Mouse (Mus musculus): ENCODE results near the gene Cntnap1. TPM values are rescaled to one million over a fixed set of nuclear protein-coding genes. Genes with fewer than 3 reads are reported as not detected.

Cntnap1 gene
- total RNA-seq, 2 experiments from 2014 or later: 6.4 to 7.3 TPM

Small RNA genes within 50 kb of the gene (microRNA-seq; reads per million reads assigned to microRNA genes)
- gene Gm27626 (ENCODE audit: borderline number of aligned reads in 2 of 2): 0 reads per million in 2 experiments

Other genes with a start within 250 kb of the Cntnap1 start
- 100 to 1,000 TPM in 1 of 2 experiments, 10 to 100 TPM in 1; 87.0 to 102 TPM for gene Stat3, start 231.0 kb upstream of the Cntnap1 start, total RNA-seq (2021)
- 100 to 1,000 TPM; 296 to 352 TPM for gene Cavin1, start 199.6 kb upstream of the Cntnap1 start, total RNA-seq (2021)
- gene Atp6v0a1, start 161.1 kb upstream of the Cntnap1 start, total RNA-seq (2021): 100 to 1,000 TPM; 120 to 176 TPM
- gene Naglu, start 100.5 kb upstream of the Cntnap1 start, total RNA-seq (2021): 10 to 100 TPM; 25.8 to 39.0 TPM
- 1 to 10 TPM; 1.2 to 2.0 TPM for gene Hsd17b1, start 92.1 kb upstream of the Cntnap1 start, total RNA-seq (2021)
- gene Coasy, start 88.0 kb upstream of the Cntnap1 start, total RNA-seq (2021): 10 to 100 TPM; 84.4 to 94.1 TPM
- gene Mlx, start 83.2 kb upstream of the Cntnap1 start, total RNA-seq (2021): 10 to 100 TPM; 46.5 to 61.8 TPM
- gene Psmc3ip, start 75.1 kb upstream of the Cntnap1 start, total RNA-seq (2021): 1 to 10 TPM; 2.8 to 3.8 TPM
- 10 to 100 TPM; 50.3 to 57.4 TPM for gene Retreg3, start 50.6 kb upstream of the Cntnap1 start, total RNA-seq (2021)
- gene Tubg1, start 50.6 kb upstream of the Cntnap1 start, total RNA-seq (2021): 10 to 100 TPM; 32.9 to 37.0 TPM
- gene Tubg2, start 14.6 kb upstream of the Cntnap1 start, total RNA-seq (2021): 1 to 10 TPM; 5.9 to 6.4 TPM
- gene Plekhh3, start 828 bp downstream of the Cntnap1 start, total RNA-seq (2021): 10 to 100 TPM; 24.3 to 25.6 TPM
- gene Ccr10, start 4.9 kb downstream of the Cntnap1 start, total RNA-seq (2021): under 1 TPM in 1 of 2 experiments, not detected in 1; 0.51 TPM
- 10 to 100 TPM; 29.5 to 35.6 TPM for gene Ezh1, start 55.9 kb downstream of the Cntnap1 start, total RNA-seq (2021)
- 10 to 100 TPM; 38.3 to 41.4 TPM for gene Ramp2, start 75.5 kb downstream of the Cntnap1 start, total RNA-seq (2021)
- gene Vps25, start 83.2 kb downstream of the Cntnap1 start, total RNA-seq (2021): 100 to 1,000 TPM in 1 of 2 experiments, 10 to 100 TPM in 1; 89.3 to 113 TPM
- gene Wnk4, start 90.0 kb downstream of the Cntnap1 start, total RNA-seq (2021): 1 to 10 TPM; 4.1 to 4.6 TPM
- under 1 TPM; 0.33 to 0.99 TPM for gene Cntd1, start 108.5 kb downstream of the Cntnap1 start, total RNA-seq (2021)
- 10 to 100 TPM; 79.9 to 86.3 TPM for gene Coa3, start 108.6 kb downstream of the Cntnap1 start, total RNA-seq (2021)
- gene Becn1, start 131.8 kb downstream of the Cntnap1 start, total RNA-seq (2021): 100 to 1,000 TPM; 151 to 161 TPM
- 100 to 1,000 TPM; 139 to 164 TPM for gene Psme3, start 145.7 kb downstream of the Cntnap1 start, total RNA-seq (2021)
- gene Aoc2, start 154.5 kb downstream of the Cntnap1 start, total RNA-seq (2021): 1 to 10 TPM; 6.0 to 7.0 TPM
- 100 to 1,000 TPM in 1 of 2 experiments, 10 to 100 TPM in 1; 40.0 to 124 TPM for gene Aoc3, start 160.1 kb downstream of the Cntnap1 start, total RNA-seq (2021)
- 10 to 100 TPM; 13.0 to 27.5 TPM for gene G6pc, start 197.0 kb downstream of the Cntnap1 start, total RNA-seq (2021)
- gene Aarsd1, start 247.1 kb downstream of the Cntnap1 start, total RNA-seq (2021): 10 to 100 TPM; 29.1 to 38.1 TPM